Mouse (Mus musculus): Measurements from ENCODE around the gene Emc7.

Gene Emc7

DNA sequence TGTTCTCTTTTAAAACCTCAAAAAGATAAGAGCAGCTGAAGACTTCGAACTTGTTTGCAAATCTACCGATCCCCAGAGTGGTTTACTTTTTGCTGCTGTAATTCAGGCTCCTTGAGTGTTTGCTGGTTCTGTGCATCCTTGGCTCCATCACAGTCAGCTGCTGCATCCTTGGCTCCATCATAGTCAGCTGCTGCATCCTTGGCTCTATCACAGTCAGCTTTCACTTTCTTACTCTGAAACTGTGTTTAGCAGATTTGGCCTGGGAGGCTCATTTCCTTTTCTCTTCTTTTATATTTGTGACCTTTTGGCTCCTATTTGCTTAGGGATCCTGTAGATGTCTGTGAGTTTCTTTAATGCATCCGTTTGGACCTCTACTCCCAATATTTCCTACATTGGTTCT is 62.4 kb downstream of the Emc7 start:
- no peak for DNase-seq (ENCODE audit: inconsistent age in 2 of 2, low spot score in 1 of 2)

- no peak for DNase-seq (ENCODE audit: inconsistent age in 2 of 2, low spot score in 1 of 2)
Measured at GRCm38 (mm10) chr2:112518541-112518940, 63.7 kb downstream of the Emc7 start.

DNA sequence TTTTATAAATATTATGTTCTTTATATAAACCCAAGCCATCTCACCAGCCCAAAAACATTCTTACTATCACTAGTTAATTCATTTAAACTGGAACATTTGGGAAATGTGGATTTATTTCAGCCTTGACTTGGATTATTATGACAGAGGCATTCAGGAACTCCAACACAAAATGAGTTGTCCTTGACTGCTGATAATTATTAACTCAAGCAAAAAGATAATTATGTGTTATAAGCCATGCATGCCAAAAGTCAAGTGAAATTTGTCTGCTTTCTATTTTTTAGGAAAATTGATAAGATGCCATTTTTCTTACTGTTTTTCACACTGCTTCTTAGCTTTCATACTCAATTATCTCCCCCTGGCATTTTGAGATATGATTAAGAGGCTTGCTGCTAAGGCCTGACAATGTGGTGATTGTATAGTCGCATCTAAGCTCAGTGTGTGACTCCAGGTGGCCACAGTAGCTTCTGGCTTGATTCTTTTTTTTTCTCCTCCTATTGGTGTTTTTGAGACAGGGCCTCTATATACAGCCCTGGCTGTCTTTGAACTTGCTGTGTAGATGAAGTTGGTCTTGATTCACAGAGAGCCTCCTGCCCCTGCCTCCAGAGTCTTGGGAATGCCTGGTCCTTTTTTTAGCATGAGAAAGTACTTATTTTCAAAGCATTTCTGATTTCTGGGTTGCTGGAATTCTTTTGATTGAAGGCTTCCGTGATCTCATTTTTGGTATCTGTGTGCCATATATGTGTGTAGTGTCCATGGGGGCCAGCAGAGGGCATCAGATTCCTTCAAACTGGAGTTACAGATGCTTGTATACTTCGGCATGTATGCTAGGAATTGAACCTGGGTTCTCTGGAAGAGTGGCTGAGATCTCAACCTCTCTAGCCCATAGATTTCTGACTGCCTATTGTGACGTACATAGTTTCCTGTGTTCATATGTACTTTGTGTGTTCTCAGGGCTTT is 66.0 kb downstream of the Emc7 start:
- DNase-seq (ENCODE audit: inconsistent age in 2 of 2, low spot score in 1 of 2) = peak in 1 of 2 experiments; percentile 47

Measured in adrenal gland, adult (tissue).